Mouse (Mus musculus) liver, embryonic 13.5 days (tissue): ENCODE results near the gene Gm1604a. TPM values are rescaled to one million over a fixed set of nuclear protein-coding genes. Genes with fewer than 3 reads are reported as not detected.
"Not testable (repeated sequence)": the region's sequence is repeated elsewhere in the genome, so short reads cannot be mapped to it uniquely, and the experiment has no call there.

Source experiments
- ATAC-seq: fragments of 200-750 bp; cut with Nextera tagmentation; 2 replicates; pipeline ENCODE4 v1.8.0; 2017; ENCODE audit warnings: low read depth, mild to moderate bottlenecking, moderate number of reproducible peaks, moderate library complexity
- DNase-seq: peaks from one replicate; pipeline ENCODE4 v3.0.0; 2022
- H3K27ac ChIP-seq: fragments of 300-500 bp; sonication (generic); 2 replicates; pipeline ENCODE4 v1.5.1; 2015; ENCODE audit warnings: moderate library complexity, mild to moderate bottlenecking, inconsistent platforms
- H3K27me3 ChIP-seq: fragments of 300-500 bp; sonication (generic); 2 replicates; pipeline ENCODE4 v1.6.1; 2015; ENCODE audit warnings: mild to moderate bottlenecking, inconsistent platforms
- H3K36me3 ChIP-seq: fragments of 300-500 bp; sonication (generic); 2 replicates; pipeline ENCODE4 v1.6.1; 2015; ENCODE audit warnings: mild to moderate bottlenecking, inconsistent platforms
- H3K4me1 ChIP-seq: fragments of 300-500 bp; sonication (generic); replicated peaks from 2 replicates; pipeline ENCODE4 v1.6.1; 2015; ENCODE audit warnings: inconsistent platforms
- H3K4me2 ChIP-seq: fragments of 300-500 bp; sonication (generic); 2 replicates; pipeline ENCODE4 v1.6.1; 2015; ENCODE audit warnings: inconsistent platforms, mild to moderate bottlenecking, moderate library complexity
- H3K4me3 ChIP-seq: fragments of 300-500 bp; sonication (generic); replicated peaks from 2 replicates; pipeline ENCODE4 v1.5.1; 2015; ENCODE audit warnings: mild to moderate bottlenecking, inconsistent platforms
- H3K9ac ChIP-seq: fragments of 300-500 bp; sonication (generic); 2 replicates; pipeline ENCODE4 v1.6.1; 2015; ENCODE audit warnings: mild to moderate bottlenecking, inconsistent platforms
- H3K9me3 ChIP-seq: fragments of 300-500 bp; sonication (generic); replicated peaks from 2 replicates; pipeline ENCODE4 v1.6.1; 2016; ENCODE audit warnings: inconsistent platforms
- WGBS: fragments of 180-500 bp; shearing (Covaris S2); methylation state at CpG from one replicate; pipeline ENCODE4 v1.1.7; 2015; ENCODE audit not compliant: insufficient replicate concordance; 5-methylcytosine and 5-hydroxymethylcytosine counted together
- polyA plus RNA-seq: library from polyadenylated mRNA; unstranded; fragments of >200 nt; fragmentation: Nextera tagmentation; extraction: Ambion mirVana; gene quantifications from 2 replicates; pipeline ENCODE4 v1.2.1, GENCODE M21; 2015

Gene Gm1604a
- polyA plus RNA-seq, 1 experiment from 2014 or later: not detected

- DNase-seq, H3K4me3 ChIP-seq, H3K9ac ChIP-seq, H3K4me1 ChIP-seq, H3K4me2 ChIP-seq, H3K9me3 ChIP-seq, H3K36me3 ChIP-seq, H3K27ac ChIP-seq, ATAC-seq, H3K27me3 ChIP-seq: not testable (repeated sequence)
- 35% methylated on average over 5 of the region's 6 CpGs for WGBS
Observed at GRCm38 (mm10) chr17:7075519-7075918, 50.2 kb downstream of the Gm1604a start.

GRCm38 (mm10) chr17:7079558-7079957 is 54.2 kb downstream of the Gm1604a start:
- ATAC-seq, H3K36me3 ChIP-seq, H3K4me1 ChIP-seq, DNase-seq, H3K27ac ChIP-seq, H3K9me3 ChIP-seq, H3K9ac ChIP-seq, H3K27me3 ChIP-seq, H3K4me2 ChIP-seq, H3K4me3 ChIP-seq: not testable (repeated sequence)
- WGBS: 7% methylated on average over 1 of the region's 4 CpGs

GRCm38 (mm10) chr17:7084523-7084922 is 59.2 kb downstream of the Gm1604a start:
- H3K27ac ChIP-seq, H3K4me1 ChIP-seq, H3K9ac ChIP-seq, H3K4me2 ChIP-seq, H3K9me3 ChIP-seq, ATAC-seq, H3K36me3 ChIP-seq, DNase-seq, H3K4me3 ChIP-seq, H3K27me3 ChIP-seq: not testable (repeated sequence)
- WGBS: no CpG with 5 or more reads among the region's 5 CpGs

- H3K4me1 ChIP-seq, ATAC-seq, H3K36me3 ChIP-seq, H3K4me2 ChIP-seq, H3K4me3 ChIP-seq, H3K27ac ChIP-seq, DNase-seq, H3K9ac ChIP-seq, H3K27me3 ChIP-seq, H3K9me3 ChIP-seq: not testable (repeated sequence)
- no CpG with 5 or more reads among the region's 12 CpGs for WGBS
Observed at GRCm38 (mm10) chr17:7085469-7086168, 60.3 kb downstream of the Gm1604a start.

GRCm38 (mm10) chr17:7086836-7087235 is 61.5 kb downstream of the Gm1604a start:
- ATAC-seq, DNase-seq, H3K27ac ChIP-seq, H3K9me3 ChIP-seq, H3K27me3 ChIP-seq, H3K9ac ChIP-seq, H3K4me2 ChIP-seq, H3K4me1 ChIP-seq, H3K36me3 ChIP-seq, H3K4me3 ChIP-seq: not testable (repeated sequence)
- 75% methylated on average over 6 of the region's 8 CpGs for WGBS

- not testable (repeated sequence) for H3K4me1 ChIP-seq, H3K4me2 ChIP-seq, H3K9ac ChIP-seq, DNase-seq, ATAC-seq, H3K27ac ChIP-seq, H3K27me3 ChIP-seq, H3K4me3 ChIP-seq, H3K9me3 ChIP-seq, H3K36me3 ChIP-seq
- WGBS: no CpG with 5 or more reads among the region's 12 CpGs
Observed at GRCm38 (mm10) chr17:7097835-7098519, 72.6 kb downstream of the Gm1604a start.

- H3K36me3 ChIP-seq, H3K27ac ChIP-seq, ATAC-seq, H3K4me2 ChIP-seq, H3K27me3 ChIP-seq, DNase-seq, H3K9me3 ChIP-seq, H3K9ac ChIP-seq, H3K4me3 ChIP-seq, H3K4me1 ChIP-seq: not testable (repeated sequence)
- 33% methylated on average over 4 of the region's 10 CpGs for WGBS
Observed at GRCm38 (mm10) chr17:7099096-7099495, 73.7 kb downstream of the Gm1604a start.

- not testable (repeated sequence) for H3K36me3 ChIP-seq, H3K4me2 ChIP-seq, DNase-seq, H3K9me3 ChIP-seq, H3K4me1 ChIP-seq, H3K4me3 ChIP-seq, H3K9ac ChIP-seq, ATAC-seq, H3K27me3 ChIP-seq, H3K27ac ChIP-seq
- no CpG with 5 or more reads among the region's 7 CpGs for WGBS
Observed at GRCm38 (mm10) chr17:7102945-7103344, 77.6 kb downstream of the Gm1604a start.

- DNase-seq, H3K9me3 ChIP-seq, H3K4me3 ChIP-seq, H3K27me3 ChIP-seq, H3K36me3 ChIP-seq, H3K4me1 ChIP-seq, H3K4me2 ChIP-seq, ATAC-seq, H3K27ac ChIP-seq, H3K9ac ChIP-seq: not testable (repeated sequence)
- 49% methylated on average over 4 of the region's 4 CpGs for WGBS
Observed at GRCm38 (mm10) chr17:7111658-7112057, 86.3 kb downstream of the Gm1604a start.

- not testable (repeated sequence) for H3K4me1 ChIP-seq, H3K9me3 ChIP-seq, ATAC-seq, DNase-seq, H3K4me2 ChIP-seq, H3K4me3 ChIP-seq, H3K27ac ChIP-seq, H3K36me3 ChIP-seq, H3K9ac ChIP-seq, H3K27me3 ChIP-seq
- 37% methylated on average over 7 of the region's 8 CpGs for WGBS
Observed at GRCm38 (mm10) chr17:7116265-7116664, 90.9 kb downstream of the Gm1604a start.

- 70% methylated on average over 3 of the region's 3 CpGs for WGBS
- H3K9ac ChIP-seq, H3K9me3 ChIP-seq, H3K4me2 ChIP-seq, H3K36me3 ChIP-seq, H3K27ac ChIP-seq, H3K4me3 ChIP-seq, H3K4me1 ChIP-seq, ATAC-seq, H3K27me3 ChIP-seq, DNase-seq: not testable (repeated sequence)
Observed at GRCm38 (mm10) chr17:7120835-7121234, 95.5 kb downstream of the Gm1604a start.

GRCm38 (mm10) chr17:7122554-7122953 is 97.2 kb downstream of the Gm1604a start:
- 72% methylated on average over 11 of the region's 11 CpGs for WGBS
- not testable (repeated sequence) for H3K4me2 ChIP-seq, DNase-seq, H3K4me1 ChIP-seq, H3K9ac ChIP-seq, H3K9me3 ChIP-seq, H3K27ac ChIP-seq, ATAC-seq, H3K4me3 ChIP-seq, H3K27me3 ChIP-seq, H3K36me3 ChIP-seq
